ENCODE assay signal across 11 mouse cellular contexts in genomic region chr10:117222821-117223220, GRCm38 (mm10). TPM values are rescaled to one million over a fixed set of nuclear protein-coding genes. Genes with fewer than 3 reads are reported as not detected.
DNase-seq lines count a peak whose midpoint lies in the region; ATAC-seq and TF ChIP-seq lines count a peak whose summit lies in the region.
"Had no signal": no experiment of that assay in that cellular context is flagged by ENCODE, and none has a peak within 500 bp of the region (broad histone marks: within the 10 kb centered on the region; RNA-seq: fewer than 3 reads in every experiment).

No protein-coding gene starts in this region.

- no peak for DNase-seq in kidney, postnatal 4 days
- no peak for DNase-seq in embryonic facial prominence, embryonic 14.5 days (ENCODE audit: low spot score)
- DNase-seq in midbrain, postnatal 0 days (ENCODE audit: low spot score), result no peak
- no peak for DNase-seq in left cerebral cortex, adult 2 months (ENCODE audit: extremely low spot score in 1 of 2, low spot score in 2 of 2)
- no peak for DNase-seq in spleen, postnatal 36 days (ENCODE audit: low spot score in 2 of 2)
- no peak for DNase-seq in gastrocnemius, adult 2 months
- DNase-seq: kidney, postnatal 10 days; lung, adult 18-20 months; right cerebral cortex, postnatal 25 days had no signal

- peaks cover 41% of the 10 kb centered on the region for H3K36me3 ChIP-seq in kidney, embryonic 16.5 days (ENCODE audit: insufficient read depth, low read length)
- peaks cover 42% of the 10 kb centered on the region for H3K36me3 ChIP-seq in embryonic facial prominence, embryonic 14.5 days (ENCODE audit: control insufficient read depth, insufficient read depth, low read length)
- peaks cover 25% of the 10 kb centered on the region for H3K36me3 ChIP-seq in intestine, embryonic 15.5 days
- H3K36me3 ChIP-seq in midbrain, postnatal 0 days (ENCODE audit: insufficient read depth, low read length), result peaks cover 21% of the 10 kb centered on the region

- no peak overlapping the region for H3K4me3 ChIP-seq in kidney, embryonic 16.5 days (ENCODE audit: low read length)
- H3K4me3 ChIP-seq in embryonic facial prominence, embryonic 14.5 days (ENCODE audit: low read depth, low read length), result no peak overlapping the region
- H3K4me3 ChIP-seq in intestine, embryonic 15.5 days (replicated peaks), result no peak overlapping the region
- 0 out of 2 replicates have a peak overlapping the region, but pooled peaks have one; percentile 3 for H3K4me3 ChIP-seq in midbrain, postnatal 0 days (ENCODE audit: low read depth, low read length)
- H3K4me3 ChIP-seq in left cerebral cortex, adult 2 months, result no peak overlapping the region
- no peak overlapping the region for H3K4me3 ChIP-seq in gastrocnemius, adult 2 months

- intact Hi-C loops in left cerebral cortex, adult 2 months (cut with DNase I), result loop anchor here (5.0 kb wide), 2 partner anchors 76 to 161 kb away; partner anchors contain the start of genes Cct2 and Frs2
- intact Hi-C loops in gastrocnemius, adult 2 months (cut with DNase I), result loop anchor here (10.0 kb wide), 1 partner anchor 482 kb away; no protein-coding TSS in a partner anchor

- no peak for ATAC-seq in kidney, embryonic 16.5 days (ENCODE audit: low FRiP score, low TSS enrichment)
- ATAC-seq in embryonic facial prominence, embryonic 14.5 days (ENCODE audit: low read depth), result no peak
- ATAC-seq in intestine, embryonic 15.5 days, result no peak
- ATAC-seq in midbrain, postnatal 0 days (ENCODE audit: low FRiP score), result no peak

- no peak for TF ChIP-seq CTCF in midbrain, postnatal 0 days (IDR thresholded peaks at IDR 0.05)
- no peak for TF ChIP-seq CTCF in left cerebral cortex, adult 2 months (IDR thresholded peaks at IDR 0.05)
- TF ChIP-seq CTCF in gastrocnemius, adult 2 months (IDR thresholded peaks at IDR 0.05), result no peak

- 73% methylated on average over 3 of the region's 3 CpGs for WGBS in kidney, embryonic 16.5 days
- 70% methylated on average over 3 of the region's 3 CpGs for WGBS in embryonic facial prominence, embryonic 14.5 days
- WGBS in intestine, embryonic 15.5 days, result 81% methylated on average over 3 of the region's 3 CpGs
- 12% methylated on average over 3 of the region's 3 CpGs for WGBS in midbrain, postnatal 0 days

- H3K9ac ChIP-seq in kidney, embryonic 16.5 days (replicated peaks; ENCODE audit: low read length), result 0 out of 2 replicates have a peak overlapping the region, but pooled peaks have one; percentile 9
- 0 out of 2 replicates have a peak overlapping the region, but pooled peaks have one; percentile 96 for H3K9ac ChIP-seq in embryonic facial prominence, embryonic 14.5 days (ENCODE audit: low read depth, low read length)
- H3K9ac ChIP-seq in intestine, embryonic 15.5 days, result no peak overlapping the region
- 0 out of 2 replicates have a peak overlapping the region, but pooled peaks have one; percentile 36 for H3K9ac ChIP-seq in midbrain, postnatal 0 days (replicated peaks; ENCODE audit: low read length, poor library complexity, severe bottlenecking)

- peak overlapping the region; percentile 92 for H3K4me2 ChIP-seq in kidney, embryonic 16.5 days (replicated peaks; ENCODE audit: low read depth, low read length)
- H3K4me2 ChIP-seq in embryonic facial prominence, embryonic 14.5 days (ENCODE audit: low read depth, low read length), result peak overlapping the region; percentile 86; the same call in 1 of the 2 replicates
- peak overlapping the region; percentile 77; the same call in 1 of the 2 replicates for H3K4me2 ChIP-seq in intestine, embryonic 15.5 days (replicated peaks)
- peak overlapping the region; percentile 83 for H3K4me2 ChIP-seq in midbrain, postnatal 0 days (ENCODE audit: low read depth, low read length, poor library complexity, severe bottlenecking)

- no peaks in the 10 kb centered on the region for H3K27me3 ChIP-seq in kidney, embryonic 16.5 days (ENCODE audit: insufficient read depth, low read length)
- H3K27me3 ChIP-seq in embryonic facial prominence, embryonic 14.5 days (replicated peaks; ENCODE audit: control insufficient read depth, insufficient read depth, low read length), result no peaks in the 10 kb centered on the region
- H3K27me3 ChIP-seq in intestine, embryonic 15.5 days (replicated peaks), result no peaks in the 10 kb centered on the region
- H3K27me3 ChIP-seq in midbrain, postnatal 0 days (ENCODE audit: insufficient read depth, low read length), result no peaks in the 10 kb centered on the region

- H3K4me1 ChIP-seq in kidney, embryonic 16.5 days (ENCODE audit: insufficient read depth, low read length), result peaks cover 14% of the 10 kb centered on the region; the same call in 1 of the 2 replicates
- peaks cover 15% of the 10 kb centered on the region for H3K4me1 ChIP-seq in embryonic facial prominence, embryonic 14.5 days (ENCODE audit: control insufficient read depth, insufficient read depth, low read length)
- H3K4me1 ChIP-seq in intestine, embryonic 15.5 days (replicated peaks), result peaks cover 9% of the 10 kb centered on the region; the same call in 1 of the 2 replicates
- H3K4me1 ChIP-seq in midbrain, postnatal 0 days (ENCODE audit: insufficient read depth, low read length), result peaks cover 5% of the 10 kb centered on the region; the same call in 1 of the 2 replicates

- no peaks in the 10 kb centered on the region for H3K9me3 ChIP-seq in kidney, embryonic 16.5 days (ENCODE audit: low read length)
- H3K9me3 ChIP-seq in embryonic facial prominence, embryonic 14.5 days (ENCODE audit: control insufficient read depth, low read length), result no peaks in the 10 kb centered on the region
- H3K9me3 ChIP-seq in intestine, embryonic 15.5 days, result no peaks in the 10 kb centered on the region
- no peaks in the 10 kb centered on the region for H3K9me3 ChIP-seq in midbrain, postnatal 0 days (ENCODE audit: low read length)

- H3K27ac ChIP-seq in kidney, embryonic 16.5 days (ENCODE audit: low read length), result no peak overlapping the region
- H3K27ac ChIP-seq in embryonic facial prominence, embryonic 14.5 days (replicated peaks; ENCODE audit: low read depth, low read length), result no peak overlapping the region
- no peak overlapping the region for H3K27ac ChIP-seq in intestine, embryonic 15.5 days
- no peak overlapping the region for H3K27ac ChIP-seq in midbrain, postnatal 0 days (ENCODE audit: low read depth, low read length)
- no peak overlapping the region for H3K27ac ChIP-seq in left cerebral cortex, adult 2 months
- H3K27ac ChIP-seq in gastrocnemius, adult 2 months, result no peak overlapping the region

RNA-seq across cellular contexts. Expression of gene Yeats4, which starts 1.5 kb away (rescaled TPM):
- polyA plus RNA-seq in kidney, embryonic 16.5 days (2015; fragmentation: Nextera tagmentation; extraction: Ambion mirVana), result 67.3 and 70.7 TPM in 2 replicates
- 57.9 and 64.6 TPM in 2 replicates for polyA plus RNA-seq in embryonic facial prominence, embryonic 14.5 days (2014; fragmentation: Nextera tagmentation; extraction: Ambion mirVana)
- 62.5 and 64.9 TPM in 2 replicates for polyA plus RNA-seq in intestine, embryonic 15.5 days (2015; fragmentation: Nextera tagmentation; extraction: Ambion mirVana)
- 79.0 and 90.4 TPM in 2 replicates for total RNA-seq in midbrain, postnatal 0 days (2014; rRNA removed)
- 104 and 107 TPM in 2 replicates for polyA plus RNA-seq in midbrain, postnatal 0 days (2015; fragmentation: Nextera tagmentation; extraction: Ambion mirVana)
- total RNA-seq in left cerebral cortex, adult 2 months (2021), result 10 to 100 TPM; 43.7 to 47.0 TPM
- total RNA-seq in gastrocnemius, adult 2 months (2021), result 10 to 100 TPM; 16.9 to 17.1 TPM

RNA-seq across cellular contexts. Expression of gene 9530003J23Rik, which starts 15.7 kb away (rescaled TPM):
- polyA plus RNA-seq in kidney, embryonic 16.5 days (2015; fragmentation: Nextera tagmentation; extraction: Ambion mirVana), result not detected in 2 replicates
- polyA plus RNA-seq in embryonic facial prominence, embryonic 14.5 days (2014; fragmentation: Nextera tagmentation; extraction: Ambion mirVana), result not detected in 2 replicates
- polyA plus RNA-seq in intestine, embryonic 15.5 days (2015; fragmentation: Nextera tagmentation; extraction: Ambion mirVana), result not detected in 2 replicates
- total RNA-seq in midbrain, postnatal 0 days (2014; rRNA removed), result not detected in 2 replicates
- 0.22 and 0.26 TPM in 2 replicates for polyA plus RNA-seq in midbrain, postnatal 0 days (2015; fragmentation: Nextera tagmentation; extraction: Ambion mirVana)
- not detected for total RNA-seq in left cerebral cortex, adult 2 months (2021)
- total RNA-seq in gastrocnemius, adult 2 months (2021), result not detected

RNA-seq across cellular contexts. Expression of gene Lyz2, which starts 59.3 kb away (rescaled TPM):
- polyA plus RNA-seq in kidney, embryonic 16.5 days (2015; fragmentation: Nextera tagmentation; extraction: Ambion mirVana), result 54.1 and 65.5 TPM in 2 replicates
- 105 and 146 TPM in 2 replicates for polyA plus RNA-seq in embryonic facial prominence, embryonic 14.5 days (2014; fragmentation: Nextera tagmentation; extraction: Ambion mirVana)
- 97.1 and 105 TPM in 2 replicates for polyA plus RNA-seq in intestine, embryonic 15.5 days (2015; fragmentation: Nextera tagmentation; extraction: Ambion mirVana)
- total RNA-seq in midbrain, postnatal 0 days (2014; rRNA removed), result 9.7 and 13.0 TPM in 2 replicates
- 23.8 and 26.8 TPM in 2 replicates for polyA plus RNA-seq in midbrain, postnatal 0 days (2015; fragmentation: Nextera tagmentation; extraction: Ambion mirVana)
- total RNA-seq in left cerebral cortex, adult 2 months (2021), result 10 to 100 TPM; 11.1 to 14.4 TPM
- total RNA-seq in gastrocnemius, adult 2 months (2021), result 10 to 100 TPM; 30.6 to 45.9 TPM
